Mouse (Mus musculus) embryonic fibroblast, embryonic 13.5 days (primary cell): Measurements from ENCODE around the gene Lrrc49.

Experiments
- CTCF ChIP-seq: IDR thresholded peaks from 2 replicates; pipeline ENCODE4 v1.5.1; 2011; ENCODE audit warnings: mild to moderate bottlenecking, control low read depth, low read length, moderate library complexity, borderline replicate concordance; ENCODE audit not compliant: insufficient read depth
- POLR2A ChIP-seq: IDR thresholded peaks from 2 replicates; pipeline ENCODE4 v1.6.1; 2011; ENCODE audit warnings: low read depth, mild to moderate bottlenecking, control low read depth, low read length, moderate library complexity

DNA sequence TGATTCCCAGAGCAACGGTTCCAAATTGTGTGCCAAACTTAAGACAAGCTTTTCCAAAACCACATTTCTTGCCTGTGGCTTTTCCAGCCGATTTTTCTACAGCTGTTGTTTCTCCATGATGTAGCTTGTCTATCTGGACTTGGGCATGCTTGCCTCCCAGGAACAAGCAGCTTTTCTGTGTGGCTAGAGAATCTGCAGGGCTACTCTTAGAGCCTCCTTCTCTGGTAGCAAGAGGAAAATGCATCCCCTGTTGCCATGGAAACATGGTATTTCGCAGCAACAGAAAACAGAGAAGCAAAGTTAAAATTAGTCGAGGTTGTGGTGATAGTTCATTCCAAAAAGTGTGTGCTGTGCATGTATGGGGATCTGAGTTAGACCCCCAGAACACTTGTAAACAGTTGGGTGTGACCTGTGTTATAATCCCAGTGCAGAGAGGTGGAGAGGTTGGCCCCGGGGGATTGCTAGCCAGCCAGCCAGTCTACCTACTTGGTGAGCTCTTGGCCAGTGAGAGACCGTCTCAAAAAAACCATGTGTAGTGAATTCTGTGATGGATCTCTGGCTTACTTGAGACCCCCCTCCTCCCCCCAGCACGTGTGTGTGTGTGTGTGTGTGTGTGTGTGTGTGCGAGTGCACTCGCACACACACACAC lies 126.2 kb downstream of the Lrrc49 start:
- TF ChIP-seq POLR2A: no peak
- TF ChIP-seq CTCF: no peak
